Mouse (Mus musculus): ENCODE measurements at regions not wholly inside any gene's neighbourhood (a gene's known extent, or its start where the extent isn't known, plus 50 kb on each side); places are given as distances from the start of the nearest gene placed in this dataset.
A peak's percentile ranks its signal among the peaks of the same experiment; 100 is the strongest.

GRCm38 (mm10) chr3:63638572-63638971 is 154.9 kb upstream of the Gm34302 start:
- no peak for DNase-seq

GRCm38 (mm10) chr3:63637913-63638312 is 154.2 kb upstream of the Gm34302 start:
- no peak for DNase-seq

- DNase-seq = no peak
Measured at GRCm38 (mm10) chr3:63627724-63628123, 144.0 kb upstream of the Gm34302 start.

GRCm38 (mm10) chr3:63616127-63616526 is 132.4 kb upstream of the Gm34302 start:
- DNase-seq = peak; percentile 8

GRCm38 (mm10) chr3:63613652-63614051 is 130.0 kb upstream of the Gm34302 start:
- no peak for DNase-seq

GRCm38 (mm10) chr3:63612767-63613363 is 129.2 kb upstream of the Gm34302 start:
- no peak for DNase-seq

- DNase-seq = peak; percentile 11
Measured at GRCm38 (mm10) chr3:63610113-63610919, 126.6 kb upstream of the Gm34302 start.

- peak; percentile 28 for DNase-seq
Measured at GRCm38 (mm10) chr3:63609454-63610112, 125.9 kb upstream of the Gm34302 start.

GRCm38 (mm10) chr3:63582717-63583696 is 99.3 kb upstream of the Gm34302 start:
- no peak for DNase-seq

GRCm38 (mm10) chr3:63582180-63582579 is 98.5 kb upstream of the Gm34302 start:
- DNase-seq = no peak

- peak; percentile 88 for DNase-seq
Measured at GRCm38 (mm10) chr3:63570607-63571353, 87.1 kb upstream of the Gm34302 start.

- no peak for DNase-seq
Measured at GRCm38 (mm10) chr3:63570082-63570481, 86.4 kb upstream of the Gm34302 start.

- no peak for DNase-seq
Measured at GRCm38 (mm10) chr3:63569004-63569596, 85.4 kb upstream of the Gm34302 start.

- no peak for DNase-seq
Measured at GRCm38 (mm10) chr3:63567726-63568125, 84.0 kb upstream of the Gm34302 start.

- DNase-seq = no peak
Measured at GRCm38 (mm10) chr3:63563057-63563456, 79.4 kb upstream of the Gm34302 start.

- no peak for DNase-seq
Measured at GRCm38 (mm10) chr3:63562532-63562931, 78.9 kb upstream of the Gm34302 start.

GRCm38 (mm10) chr3:63560745-63561151 is 77.1 kb upstream of the Gm34302 start:
- DNase-seq = peak; percentile 33

- DNase-seq = no peak
Measured at GRCm38 (mm10) chr3:63556741-63557140, 73.1 kb upstream of the Gm34302 start.

GRCm38 (mm10) chr3:63554872-63555271 is 71.2 kb upstream of the Gm34302 start:
- peak; percentile 40 for DNase-seq

GRCm38 (mm10) chr3:63553426-63553825 is 69.7 kb upstream of the Gm34302 start:
- no peak for DNase-seq

GRCm38 (mm10) chr3:63551661-63552060 is 68.0 kb upstream of the Gm34302 start:
- no peak for DNase-seq
